In genomic region chrX:77509149-77509548, GRCm38 (mm10) we compare ENCODE assay signal across 8 mouse cellular contexts. TPM values are rescaled to one million over a fixed set of nuclear protein-coding genes. Genes with fewer than 3 reads are reported as not detected.
DNase-seq lines count a peak whose midpoint lies in the region; ATAC-seq lines count a peak whose summit lies in the region.

No protein-coding gene starts in this region.

- 17% methylated on average over 13 of the region's 13 CpGs for WGBS in hindbrain, embryonic 12.5 days

- peak overlapping the region; percentile 62 for H3K4me2 ChIP-seq in hindbrain, embryonic 12.5 days (replicated peaks)

- peak; percentile 79 for ATAC-seq in hindbrain, embryonic 12.5 days (ENCODE audit: low FRiP score)

- peak; percentile 90 for DNase-seq in MEL-GATA-1-ER (ENCODE audit: extremely low read depth, low read depth)
- peak; percentile 87 for DNase-seq in cerebellum, adult 9-11 months
- peak; percentile 73 to 79 for DNase-seq in frontal cortex, postnatal 10 days (ENCODE audit: low spot score in 2 of 2)
- peak; percentile 83 to 92 for DNase-seq in layer of hippocampus, postnatal 14 days (ENCODE audit: low spot score in 2 of 2)
- DNase-seq in lung, postnatal 14 days, result peak; percentile 82
- peak; percentile 84 for DNase-seq in retina, adult 2 months (ENCODE audit: low read depth, low spot score)
- peak; percentile 76 to 83 for DNase-seq in thymus, postnatal 36 days

- no peaks in the 10 kb centered on the region for H3K27me3 ChIP-seq in hindbrain, embryonic 12.5 days

- no peaks in the 10 kb centered on the region for H3K36me3 ChIP-seq in hindbrain, embryonic 12.5 days

- no peaks in the 10 kb centered on the region for H3K9me3 ChIP-seq in hindbrain, embryonic 12.5 days (replicated peaks)

- H3K4me1 ChIP-seq in hindbrain, embryonic 12.5 days, result peaks cover 12% of the 10 kb centered on the region; the same call in 1 of the 2 replicates

- H3K27ac ChIP-seq in hindbrain, embryonic 12.5 days, result peak overlapping the region; percentile 94

- H3K4me3 ChIP-seq in hindbrain, embryonic 12.5 days, result peak overlapping the region; percentile 60; the same call in 1 of the 2 replicates

- H3K9ac ChIP-seq in hindbrain, embryonic 12.5 days, result no peak overlapping the region

RNA-seq across cellular contexts. Expression of gene Tbl1x, which starts 1.7 kb away (rescaled TPM):
- 59.8 and 62.5 TPM in 2 replicates for polyA plus RNA-seq in hindbrain, embryonic 12.5 days (2016; fragmentation: Nextera tagmentation; extraction: Ambion mirVana)
- 10 to 100 TPM; 39.2 to 39.5 TPM for total RNA-seq in layer of hippocampus, postnatal 14 days (2021)

Comparison
In these comparisons a context has a peak if more than half of its experiments do, and no peak if none do; other contexts are left out.
1. Peak in every context shown above with its lines: DNase-seq, ATAC-seq, H3K4me3 ChIP-seq and H3K27ac ChIP-seq.